Mouse (Mus musculus) layer of hippocampus, adult 6 months (tissue): ENCODE measurements around the gene Eif2b3. TPM values are rescaled to one million over a fixed set of nuclear protein-coding genes. Genes with fewer than 3 reads are reported as not detected.

ENCODE experiments used
- long read RNA-seq, 2 experiments: library from polyadenylated mRNA; unstranded; transcript quantifications; one replicate each; pipeline ENCODE4 v2.0.0; 2019 to 2020
- polyA plus RNA-seq: library from polyadenylated mRNA; unstranded; fragments of <200 nt; fragmentation: Nextera tagmentation; gene quantifications from 2 replicates; pipeline ENCODE4 v1.2.3, GENCODE M21; 2021

Gene Eif2b3
- polyA plus RNA-seq, result 23.3 and 25.2 TPM in 2 replicates
- long read RNA-seq, experiment 1, transcript Eif2b3-203 (12 exons, 1,555 nt), result major isoform, 37 of 48 reads
- long read RNA-seq, experiment 1, partial matches to known transcripts, result 8 of 48 reads
- long read RNA-seq, experiment 1, other reads (novel, unspliced or antisense), result 3 of 48 reads
- long read RNA-seq, experiment 2, transcript Eif2b3-203 (12 exons, 1,555 nt), result major isoform, 99 of 127 reads
- long read RNA-seq, experiment 2, partial matches to known transcripts, result 4 of 127 reads
- long read RNA-seq, experiment 2, other reads (novel, unspliced or antisense), result 23 of 127 reads

DNA sequence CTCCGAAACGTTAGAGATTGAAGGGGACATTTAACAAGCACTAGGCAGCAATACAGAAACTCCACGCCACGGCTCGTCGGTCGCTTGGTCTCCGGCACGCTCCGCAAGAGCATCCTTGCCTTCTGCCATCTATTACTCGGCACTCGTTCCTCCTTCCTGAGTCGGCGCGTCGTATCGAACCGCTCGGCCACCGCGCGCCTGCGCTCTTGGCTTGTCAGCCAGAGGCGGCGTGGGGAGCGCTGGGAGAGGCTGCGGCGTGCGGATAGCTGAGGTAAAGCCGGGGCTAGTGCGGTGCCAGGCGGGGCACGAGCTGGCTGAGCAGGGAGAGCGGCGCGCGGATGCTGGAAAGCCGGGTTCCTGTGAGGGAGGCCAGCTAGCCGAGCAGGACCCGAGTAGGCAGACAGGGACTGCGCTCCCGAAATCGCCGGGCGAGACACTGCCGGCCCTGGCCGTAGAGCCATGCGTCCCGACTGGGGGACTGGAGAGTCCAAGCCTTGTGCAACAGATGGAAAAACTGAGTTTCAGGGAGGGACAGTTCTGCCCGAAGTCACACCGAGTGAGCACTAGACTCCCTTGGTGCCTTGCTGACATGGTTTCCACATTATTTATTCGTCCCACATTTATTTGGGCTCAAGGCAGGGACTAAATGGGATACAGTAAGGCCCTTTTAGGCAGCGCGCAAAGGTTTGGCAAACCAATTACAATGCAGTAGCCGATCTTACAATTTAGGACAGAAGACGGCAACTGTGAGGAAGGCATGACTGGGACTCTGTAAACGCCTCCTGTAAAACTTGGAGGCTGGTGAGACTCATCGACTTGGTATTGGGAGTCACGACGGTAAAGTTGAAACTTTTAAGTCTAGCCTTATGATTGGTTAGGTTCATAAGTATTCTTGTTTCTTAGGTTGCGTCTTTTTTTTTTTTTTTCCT, at the start of gene Eif2b3:
Eif2b3 (plus strand) TSS at position 197 of the 929 bp plus-strand sequence.

DNA sequence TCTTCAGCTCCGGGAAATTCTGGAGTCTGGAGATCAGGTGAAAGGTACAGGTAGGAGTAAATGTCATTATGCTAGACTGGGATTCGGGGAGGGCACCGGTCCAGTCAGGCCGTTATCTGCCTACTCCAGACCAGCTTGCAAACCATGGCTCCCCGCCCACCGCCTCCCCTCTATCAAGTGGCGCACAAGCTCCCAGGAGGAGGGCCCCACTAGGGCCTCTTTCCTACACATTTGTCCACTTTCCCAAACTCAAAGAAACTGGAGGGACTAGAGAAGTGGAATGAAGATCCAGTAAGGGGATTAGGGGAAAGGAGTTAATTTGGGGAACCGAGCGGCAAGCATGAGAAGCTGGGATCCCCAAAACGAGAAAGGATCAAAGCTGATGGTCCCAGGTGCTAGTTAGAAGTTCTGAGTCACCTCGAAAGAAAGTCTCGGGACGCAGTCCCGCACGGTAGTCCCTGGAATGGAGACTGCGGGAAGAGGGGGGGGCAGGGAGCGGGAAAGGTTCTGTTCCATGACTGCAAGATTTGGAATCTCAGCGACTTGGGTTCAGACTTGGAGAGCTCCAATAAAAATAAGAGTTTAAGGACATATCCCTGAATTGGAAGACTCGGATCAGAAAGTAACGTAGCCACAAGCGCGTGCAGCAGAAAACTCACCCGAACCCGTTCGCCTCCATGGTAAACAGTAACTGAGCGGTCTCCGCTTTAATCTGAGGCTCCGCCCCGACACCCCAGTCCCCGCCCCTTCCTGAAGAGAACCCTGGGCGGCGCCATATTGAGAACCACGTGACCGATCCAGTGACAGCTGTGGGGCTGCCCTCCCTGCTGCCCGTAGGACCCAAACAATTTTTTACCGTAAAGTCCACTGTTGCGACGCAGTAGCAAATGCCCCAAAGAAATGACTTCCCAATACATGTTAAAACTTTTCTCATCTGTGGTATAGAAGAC, 25.3 kb upstream of the Eif2b3 start, which contains the start of gene Urod:
Urod (minus strand) TSS at position 742 of the 950 bp plus-strand sequence.

DNA sequence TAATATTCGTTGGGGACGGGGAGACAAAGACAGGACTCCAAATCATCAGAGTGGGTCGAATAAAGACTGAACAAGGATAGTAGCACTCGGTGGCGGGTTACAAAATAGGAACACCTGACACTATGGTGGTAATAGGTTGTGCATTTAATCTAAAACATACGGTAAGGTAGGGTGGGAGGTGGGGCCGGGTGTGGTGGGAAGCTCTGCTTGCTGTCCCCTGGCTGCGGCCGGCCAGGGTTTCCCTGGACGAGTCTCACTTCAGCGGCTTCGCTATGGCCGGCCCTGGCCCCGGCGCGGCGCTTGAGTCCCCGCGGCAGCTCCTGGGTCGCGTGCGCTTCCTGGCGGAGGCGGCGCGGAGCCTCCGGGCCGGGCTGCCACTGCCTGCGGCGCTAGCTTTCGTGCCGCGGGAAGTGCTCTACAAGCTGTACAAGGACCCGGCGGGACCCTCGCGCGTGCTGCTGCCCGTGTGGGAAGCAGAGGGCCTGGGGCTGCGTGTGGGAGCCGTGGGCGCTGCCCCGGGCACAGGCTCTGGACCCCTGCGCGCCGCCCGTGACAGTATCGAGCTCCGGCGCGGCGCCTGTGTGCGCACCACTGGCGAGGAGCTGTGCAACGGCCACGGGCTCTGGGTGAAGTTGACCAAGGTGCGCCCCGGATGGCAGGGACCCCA, 23.9 kb upstream of the Eif2b3 start, which contains the start of gene Hectd3:
Hectd3 (plus strand) TSS at position 187 of the 667 bp plus-strand sequence.

DNA sequence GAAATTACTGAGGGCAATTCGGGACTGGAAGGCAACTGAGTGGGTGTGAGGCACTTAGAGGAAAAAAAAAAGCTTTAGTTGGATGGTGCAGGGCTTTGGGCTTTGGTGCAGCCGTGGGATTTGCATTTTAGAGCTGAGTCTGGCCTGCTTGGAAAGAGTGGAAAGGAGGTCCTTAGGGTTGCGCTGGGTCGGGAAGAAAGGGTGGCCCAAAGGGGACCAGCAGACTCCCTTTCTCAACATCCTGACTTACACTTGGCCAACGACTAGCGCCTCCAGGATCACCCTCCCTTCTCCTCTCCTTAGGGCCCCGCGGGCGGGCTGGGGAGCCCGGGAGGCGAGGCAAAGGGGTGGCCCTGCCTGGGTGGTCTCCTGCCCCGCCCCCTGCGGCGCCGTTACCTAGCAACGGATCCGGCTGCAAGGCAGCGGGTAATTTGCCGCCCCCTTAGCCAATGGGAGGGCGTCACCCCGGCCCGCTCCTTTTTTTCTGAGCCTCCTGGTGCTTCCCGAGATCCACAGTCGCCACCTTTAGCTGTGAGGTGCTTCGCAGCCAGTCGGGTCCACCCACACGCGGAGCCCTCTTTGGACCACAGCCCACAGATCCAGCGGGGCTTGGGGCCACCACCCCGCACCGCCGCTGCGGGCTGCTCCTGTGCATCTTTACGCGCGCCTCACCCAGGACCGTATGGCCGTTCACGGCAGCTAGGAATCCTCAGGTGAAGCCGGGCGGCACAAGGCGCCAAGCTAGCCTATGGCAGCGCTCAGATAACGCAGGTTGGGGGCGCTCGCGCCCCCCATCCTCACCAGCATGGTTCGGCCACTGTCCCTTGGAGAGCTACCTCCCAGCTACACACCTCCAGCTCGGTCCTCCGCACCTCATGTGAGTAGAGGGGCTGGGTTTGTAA, 76.6 kb downstream of the Eif2b3 start, which contains the start of gene Ptch2:
Ptch2 (plus strand) TSS at position 525 of the 902 bp plus-strand sequence.

DNA sequence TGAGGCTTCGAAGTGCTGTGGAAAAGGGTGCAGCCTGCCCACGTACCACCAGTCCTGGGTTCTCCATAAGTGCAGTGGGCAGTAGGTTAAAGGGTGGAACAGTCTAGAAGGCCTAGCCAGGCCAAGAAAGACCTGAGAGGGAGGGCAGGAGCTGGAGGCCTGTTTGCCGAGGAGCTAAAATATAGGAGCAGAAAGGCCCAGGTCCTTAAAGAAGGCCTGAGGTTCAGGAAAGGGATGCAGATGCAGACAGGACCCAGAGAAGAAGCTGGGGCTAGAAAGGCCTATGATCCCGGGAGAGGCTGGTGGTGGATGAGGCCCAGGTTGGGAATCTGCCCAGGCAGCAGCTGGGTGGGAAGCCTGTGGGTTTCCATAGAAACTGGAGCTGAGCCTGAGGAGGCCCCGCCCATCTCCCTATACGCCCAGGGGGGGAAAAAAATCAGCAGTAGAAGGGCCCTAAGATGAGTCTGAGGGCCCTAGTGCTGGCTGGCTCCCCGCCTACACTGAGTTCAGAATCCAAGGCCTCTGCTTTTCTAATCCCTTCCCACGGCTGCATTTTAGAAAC, 106.2 kb downstream of the Eif2b3 start, which contains the start of gene Btbd19:
Btbd19 (minus strand) TSS at position 378 of the 562 bp plus-strand sequence.

DNA sequence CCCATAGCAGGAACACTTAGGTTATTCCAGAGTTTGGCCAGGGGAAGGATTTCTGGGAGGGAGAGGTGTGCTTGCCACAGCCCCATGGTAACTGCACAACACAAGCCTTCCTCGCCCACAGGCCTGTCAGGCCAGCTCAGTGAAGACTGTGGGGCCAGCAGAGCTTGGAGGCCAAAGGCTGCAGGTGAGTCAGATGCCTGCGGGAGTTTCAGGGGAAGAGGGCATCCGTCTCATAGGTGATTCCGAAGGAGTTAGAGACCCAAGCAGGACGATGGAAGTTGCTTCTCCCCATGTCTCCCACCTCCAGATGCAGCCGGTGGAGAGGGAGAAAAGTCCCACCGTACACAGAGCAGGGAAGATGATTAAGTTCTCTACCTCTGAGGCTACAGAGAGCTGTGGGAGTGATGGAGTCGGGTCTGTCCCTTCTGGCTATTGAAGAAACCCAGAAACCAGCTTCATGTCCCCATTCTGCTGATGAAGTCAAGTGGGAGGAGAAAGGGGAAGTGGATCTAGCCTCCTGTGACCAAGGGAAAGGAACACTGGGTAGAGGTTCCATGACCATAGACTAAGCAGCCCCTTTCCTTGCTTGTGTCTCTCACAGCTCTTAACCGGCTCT, 107.6 kb downstream of the Eif2b3 start, which contains the start of gene Tctex1d4:
Tctex1d4 (plus strand) TSS at position 120 of the 616 bp plus-strand sequence.

DNA sequence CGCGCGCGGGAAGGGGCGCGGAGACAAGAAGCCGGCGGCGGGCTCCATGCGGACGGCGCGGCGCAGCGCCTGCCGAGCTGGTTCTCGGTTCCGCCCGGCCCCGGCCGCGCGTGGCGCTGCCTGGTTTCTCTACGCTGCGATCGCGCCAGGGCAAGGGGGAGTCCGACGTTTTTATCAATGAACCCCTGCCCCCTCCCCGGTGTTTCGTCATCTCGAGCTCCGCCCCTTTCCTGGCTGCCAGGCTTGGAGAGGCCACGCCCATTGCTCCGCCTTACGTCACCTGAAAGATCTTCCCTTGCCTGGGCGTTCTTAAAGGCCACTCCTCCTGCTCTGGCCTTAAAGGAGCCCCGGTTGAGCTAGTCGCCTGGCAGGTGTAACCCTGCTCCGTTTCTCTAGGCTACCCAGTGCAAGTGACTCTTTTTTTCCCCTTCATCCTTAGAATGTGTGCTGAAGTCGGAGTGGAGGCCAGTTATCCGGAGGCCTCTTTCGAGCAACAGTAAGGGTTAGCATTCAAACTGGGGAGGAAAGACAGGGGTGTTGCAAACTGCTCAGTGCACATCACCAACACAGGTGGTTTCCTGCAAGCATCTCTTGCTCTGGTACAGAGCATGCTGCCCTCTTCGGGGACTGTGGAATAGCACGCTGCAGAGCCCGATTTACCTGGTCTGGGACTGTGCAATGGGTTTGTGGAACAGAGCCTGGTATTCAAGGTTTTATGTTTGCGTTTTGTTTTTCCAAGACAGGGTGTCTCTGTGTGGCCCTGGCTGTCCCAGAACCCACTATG, 114.8 kb downstream of the Eif2b3 start, which contains the start of gene Plk3:
Plk3 (minus strand) TSS at position 147 of the 784 bp plus-strand sequence.

Other genes starting within 250 kb of the Eif2b3 start
- 10.1 TPM in 2 replicates for gene Toe1, start 211.8 kb upstream of the Eif2b3 start, polyA plus RNA-seq
- gene Mutyh, start 211.7 kb upstream of the Eif2b3 start, polyA plus RNA-seq, result 0.97 and 1.1 TPM in 2 replicates
- 4.5 and 5.4 TPM in 2 replicates for gene Hpdl, start 197.7 kb upstream of the Eif2b3 start, polyA plus RNA-seq
- 0.87 and 0.93 TPM in 2 replicates for gene Zswim5, start 142.0 kb upstream of the Eif2b3 start, polyA plus RNA-seq
- 64.2 and 65.4 TPM in 2 replicates for gene Urod, start 25.0 kb upstream of the Eif2b3 start, polyA plus RNA-seq
- gene Hectd3, start 24.1 kb upstream of the Eif2b3 start, polyA plus RNA-seq, result 7.5 and 7.9 TPM in 2 replicates
- gene Ptch2, start 76.7 kb downstream of the Eif2b3 start, polyA plus RNA-seq, result 0.20 and 0.33 TPM in 2 replicates
- 7.5 and 8.0 TPM in 2 replicates for gene Btbd19, start 106.3 kb downstream of the Eif2b3 start, polyA plus RNA-seq
- gene Tctex1d4, start 107.4 kb downstream of the Eif2b3 start, polyA plus RNA-seq, result 4.6 and 6.8 TPM in 2 replicates
- 7.7 and 8.4 TPM in 2 replicates for gene Plk3, start 114.6 kb downstream of the Eif2b3 start, polyA plus RNA-seq
- 1,119 and 1,120 TPM in 2 replicates for gene Rps8, start 136.8 kb downstream of the Eif2b3 start, polyA plus RNA-seq
- gene Kif2c, start 163.2 kb downstream of the Eif2b3 start, polyA plus RNA-seq, result 0.10 and 0.14 TPM in 2 replicates
- 11.5 and 16.4 TPM in 2 replicates for gene Tmem53, start 232.5 kb downstream of the Eif2b3 start, polyA plus RNA-seq
- gene Armh1, start 232.7 kb downstream of the Eif2b3 start, polyA plus RNA-seq, result 1.2 and 1.3 TPM in 2 replicates